Mouse (Mus musculus): ENCODE measurements around the gene Neurl4.
"Not testable (repeated sequence)": the region's sequence is repeated elsewhere in the genome, so short reads cannot be mapped to it uniquely, and the experiment has no call there.

Gene Neurl4

GRCm38 (mm10) chr11:69953267-69953915, 52.5 kb downstream of the Neurl4 start:
- DNase-seq (ENCODE audit: low spot score), result no peak

GRCm38 (mm10) chr11:69955618-69956017, 54.7 kb downstream of the Neurl4 start:
- not testable (repeated sequence) for DNase-seq (ENCODE audit: low spot score)

DNA sequence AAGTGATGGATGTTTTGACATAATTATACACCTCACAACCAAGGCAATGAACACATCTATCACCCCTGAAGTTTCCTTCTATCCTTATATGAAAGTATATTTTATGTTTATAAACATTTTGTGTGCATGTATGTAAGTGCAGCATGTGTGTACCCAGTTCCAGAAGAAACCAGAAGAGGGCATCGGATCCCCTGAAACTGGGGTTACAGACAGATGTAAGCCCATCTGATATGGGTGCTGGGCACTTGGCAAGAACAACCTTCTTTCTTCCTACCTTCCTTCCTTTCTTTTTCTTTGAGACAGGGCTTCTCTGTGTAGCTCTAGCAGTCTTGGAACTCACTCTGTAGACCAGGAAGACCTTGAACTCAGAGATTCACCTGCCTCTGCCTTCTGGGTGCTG, 55.3 kb downstream of the Neurl4 start:
- no peak for DNase-seq (ENCODE audit: low spot score)

DNA sequence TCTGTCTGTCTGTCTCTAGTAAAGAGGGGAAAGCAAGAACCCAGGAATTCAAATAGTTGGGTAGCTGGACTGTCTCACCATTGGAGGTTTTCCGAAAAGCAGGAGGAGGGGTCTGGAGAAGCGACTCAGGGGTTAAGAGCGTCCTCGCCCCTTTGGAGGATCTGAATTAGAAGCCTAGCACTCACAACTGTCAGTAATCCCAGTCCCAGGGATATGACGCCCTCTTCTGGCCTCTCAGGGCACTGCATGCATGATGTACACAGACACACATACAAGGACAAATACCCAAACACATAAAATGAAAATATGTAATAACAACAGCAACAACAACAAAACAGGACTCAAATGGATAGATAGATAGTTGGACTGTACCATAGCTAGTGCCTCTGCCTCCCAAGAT, 59.7 kb downstream of the Neurl4 start:
- DNase-seq (ENCODE audit: low spot score), result no peak

DNA sequence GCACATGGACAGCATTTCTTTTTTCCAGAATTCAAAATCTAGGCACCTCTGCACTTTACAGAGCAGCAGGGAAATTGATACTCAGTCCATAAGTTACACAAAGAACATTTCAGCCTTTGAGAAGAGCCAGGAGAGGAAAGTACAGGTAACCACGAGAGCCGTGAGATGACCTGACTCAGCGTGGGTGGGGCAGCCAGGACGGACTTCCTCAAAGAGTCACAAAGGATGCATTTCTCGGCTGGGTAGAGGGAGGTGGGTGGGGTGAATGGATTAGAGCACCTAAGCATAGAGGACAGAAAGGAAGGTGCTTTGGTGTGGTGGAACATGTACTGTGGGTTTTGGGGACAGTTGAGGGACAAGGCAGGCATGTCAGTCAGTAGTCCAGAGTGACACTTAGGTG, 61.0 kb downstream of the Neurl4 start:
- DNase-seq (ENCODE audit: low spot score), result no peak

Data from urinary bladder, postnatal 25 days (tissue).